In genomic region chr1:186189390-186189789, GRCm38 (mm10) we compare ENCODE assay signal across 7 mouse cellular contexts.
DNase-seq lines count a peak whose midpoint lies in the region; ATAC-seq and TF ChIP-seq lines count a peak whose summit lies in the region.

No protein-coding gene starts in this region.

- TF ChIP-seq CTCF in C2C12 (IDR thresholded peaks at IDR 0.05; ENCODE audit: control insufficient read depth, insufficient read depth, insufficient read length) = no peak
- no peak for TF ChIP-seq CTCF in brain, embryonic 14.5 days (IDR thresholded peaks at IDR 0.05; ENCODE audit: borderline replicate concordance, extremely low read depth, insufficient read depth, insufficient read length)
- no peak for TF ChIP-seq CTCF in thymus, adult 2 months (IDR thresholded peaks at IDR 0.05; ENCODE audit: borderline replicate concordance, control insufficient read depth, extremely low read depth, insufficient read depth, low read length, poor library complexity)

- no peak for ATAC-seq in inflammation-experienced regulatory T-cells, adult 6 months

- no peaks in the 10 kb centered on the region for H3K79me2 ChIP-seq in C2C12 (ENCODE audit: control insufficient read depth, insufficient read depth)

- no peak for TF ChIP-seq POLR2A in brain, embryonic 14.5 days (IDR thresholded peaks at IDR 0.05; ENCODE audit: borderline replicate concordance, extremely low read depth, insufficient read depth, insufficient read length, poor library complexity, severe bottlenecking)
- no peak for TF ChIP-seq POLR2A in thymus, adult 2 months (IDR thresholded peaks at IDR 0.05; ENCODE audit: control insufficient read depth, extremely low read depth, insufficient read depth, low read length, poor library complexity)

- H3K79me3 ChIP-seq in C2C12 (ENCODE audit: low read depth) = no peaks in the 10 kb centered on the region

- intact Hi-C loops in heart, postnatal 10 days (cut with DNase I) = loop anchor here (5.0 kb wide), 1 partner anchor 208 kb away; no protein-coding TSS in a partner anchor

- no peak overlapping the region for H3K4me3 ChIP-seq in C2C12 (ENCODE audit: insufficient read depth, poor library complexity, severe bottlenecking)
- H3K4me3 ChIP-seq in thymus, adult 2 months (ENCODE audit: control insufficient read depth, insufficient read depth, low read length) = no peak overlapping the region

- DNase-seq in brain, embryonic 14.5 days (ENCODE audit: low read depth) = peak; percentile 45
- peak; percentile 51 to 61 for DNase-seq in heart, postnatal 10 days
- peak; percentile 10 to 13 for DNase-seq in lung, adult 18-20 months
- DNase-seq in frontal cortex, postnatal 25 days (ENCODE audit: low spot score in 2 of 2) = no peak
- DNase-seq in thymus, adult 2 months = no peak

- no peak overlapping the region for H3ac ChIP-seq in C2C12 (ENCODE audit: control insufficient read depth, insufficient read length, low read depth)

- no peak overlapping the region for H3K27ac ChIP-seq in thymus, adult 2 months (ENCODE audit: control insufficient read depth, insufficient read depth, low read length)

- no peaks in the 10 kb centered on the region for H3K36me3 ChIP-seq in C2C12 (ENCODE audit: control insufficient read depth, insufficient read depth)
- H3K36me3 ChIP-seq in thymus, adult 2 months (ENCODE audit: control insufficient read depth, insufficient read depth, low read length) = no peaks in the 10 kb centered on the region

- no peaks in the 10 kb centered on the region for H3K27me3 ChIP-seq in C2C12 (ENCODE audit: control insufficient read depth, insufficient read depth, insufficient read length)
- H3K27me3 ChIP-seq in thymus, adult 2 months (ENCODE audit: control insufficient read depth, insufficient read depth, low read length) = no peaks in the 10 kb centered on the region

- H3K4me1 ChIP-seq in thymus, adult 2 months (replicated peaks; ENCODE audit: control insufficient read depth, insufficient read depth, low read length) = no peaks in the 10 kb centered on the region

- 93% methylated on average over 11 of the region's 11 CpGs for WGBS in thymus, adult 2 months

TF ChIP-seq in C2C12, 6 proteins besides CTCF, POLR2A, EP300 and RAD21:
- TF ChIP-seq FOSL1 (IDR thresholded peaks at IDR 0.05; ENCODE audit: insufficient read depth, low read length, poor library complexity, severe bottlenecking) (no peak), MYOD1 (IDR thresholded peaks at IDR 0.05; ENCODE audit: control insufficient read depth, insufficient read length, low read depth) (peak; percentile 84)

Comparison
In these comparisons a context has a peak if more than half of its experiments do, and no peak if none do; other contexts are left out.
1. DNase-seq: peak in brain, embryonic 14.5 days (single experiment), heart, postnatal 10 days (2 of 2) and lung, adult 18-20 months (2 of 2); none in frontal cortex, postnatal 25 days (0 of 2) and thymus, adult 2 months (single experiment).